Mouse (Mus musculus) lung, embryonic 15.5 days (tissue): Measurements from ENCODE around the gene Nap1l4. TPM values are rescaled to one million over a fixed set of nuclear protein-coding genes. Genes with fewer than 3 reads are reported as not detected.

Source experiments
- ATAC-seq: fragments of 200-750 bp; cut with Nextera tagmentation; 2 replicates; pipeline ENCODE4 v1.8.0; 2017; ENCODE audit warnings: moderate number of reproducible peaks, borderline replicate concordance; ENCODE audit not compliant: low FRiP score, low TSS enrichment; ENCODE audit errors: extremely low read depth
- H3K27ac ChIP-seq: fragments of 300-500 bp; sonication (generic); 2 replicates; pipeline ENCODE4 v1.5.1; 2015; ENCODE audit warnings: moderate library complexity, mild to moderate bottlenecking, inconsistent platforms
- H3K27me3 ChIP-seq: fragments of 300-500 bp; sonication (generic); 2 replicates; pipeline ENCODE4 v1.6.1; 2015; ENCODE audit warnings: inconsistent platforms
- H3K36me3 ChIP-seq: fragments of 300-500 bp; sonication (generic); 2 replicates; pipeline ENCODE4 v1.6.1; 2015; ENCODE audit warnings: inconsistent platforms
- H3K4me1 ChIP-seq: fragments of 300-500 bp; sonication (generic); 2 replicates; pipeline ENCODE4 v1.6.1; 2015; ENCODE audit warnings: inconsistent platforms
- H3K4me2 ChIP-seq: fragments of 300-500 bp; sonication (generic); 2 replicates; pipeline ENCODE4 v1.6.1; 2015; ENCODE audit warnings: inconsistent platforms, mild to moderate bottlenecking, moderate library complexity
- H3K4me3 ChIP-seq: fragments of 300-500 bp; sonication (generic); 2 replicates; pipeline ENCODE4 v1.5.1; 2015; ENCODE audit warnings: mild to moderate bottlenecking, inconsistent platforms
- H3K9ac ChIP-seq: fragments of 300-500 bp; sonication (generic); 2 replicates; pipeline ENCODE4 v1.6.1; 2015; ENCODE audit warnings: inconsistent platforms
- H3K9me3 ChIP-seq: fragments of 300-500 bp; sonication (generic); 2 replicates; pipeline ENCODE4 v1.6.1; 2016; ENCODE audit warnings: inconsistent platforms
- WGBS: fragments of 180-500 bp; shearing (Covaris S2); methylation state at CpG from one replicate; pipeline ENCODE4 v1.1.7; 2015; 5-methylcytosine and 5-hydroxymethylcytosine counted together
- polyA plus RNA-seq: library from polyadenylated mRNA; unstranded; fragments of >200 nt; fragmentation: Nextera tagmentation; extraction: Ambion mirVana; gene quantifications from 2 replicates; pipeline ENCODE4 v1.2.1, GENCODE M21; 2015

Nap1l4 gene
- polyA plus RNA-seq, 1 experiment from 2014 or later = 255 TPM

- no peak for ATAC-seq
- Histone ChIP-seq H3K36me3 (no peaks in the 10 kb centered on the region), H3K27ac (no peak overlapping the region), H3K27me3 (peaks cover 58% of the 10 kb centered on the region), H3K4me2 (no peak overlapping the region), H3K4me1 (peaks cover 16% of the 10 kb centered on the region), H3K4me3 (no peak overlapping the region), H3K9ac (no peak overlapping the region), H3K9me3 (no peaks in the 10 kb centered on the region)
- WGBS = 19% methylated on average over 2 of the region's 2 CpGs
Observed at GRCm38 (mm10) chr7:143500912-143501311, 48.0 kb downstream of the Nap1l4 start.

- H3K27ac ChIP-seq = no peak overlapping the region
- peaks cover 41% of the 10 kb centered on the region for H3K27me3 ChIP-seq
- no peaks in the 10 kb centered on the region for H3K9me3 ChIP-seq
- 87% methylated on average over 4 of the region's 4 CpGs for WGBS
- no peak overlapping the region for H3K4me3 ChIP-seq
- ATAC-seq = no peak
- no peaks in the 10 kb centered on the region for H3K36me3 ChIP-seq
- no peak overlapping the region for H3K4me2 ChIP-seq
- peaks cover 16% of the 10 kb centered on the region for H3K4me1 ChIP-seq
- H3K9ac ChIP-seq = no peak overlapping the region
Observed at GRCm38 (mm10) chr7:143498584-143498983, 50.3 kb downstream of the Nap1l4 start.

- WGBS = 76% methylated on average over 8 of the region's 8 CpGs
- Histone ChIP-seq H3K9me3 (no peaks in the 10 kb centered on the region), H3K27ac (no peak overlapping the region), H3K27me3 (peaks cover 13% of the 10 kb centered on the region; the same call in 1 of the 2 replicates), H3K36me3 (no peaks in the 10 kb centered on the region), H3K4me1 (no peaks in the 10 kb centered on the region), H3K4me3 (no peak overlapping the region), H3K4me2 (no peak overlapping the region), H3K9ac (no peak overlapping the region)
- ATAC-seq = no peak
Observed at GRCm38 (mm10) chr7:143495104-143495961, 53.6 kb downstream of the Nap1l4 start.

GRCm38 (mm10) chr7:143493616-143494126 is 55.2 kb downstream of the Nap1l4 start:
- no peak overlapping the region for H3K4me3 ChIP-seq
- H3K4me2 ChIP-seq = no peak overlapping the region
- peak; percentile 58; the same call in 1 of the 2 replicates for ATAC-seq
- 44% methylated on average over 6 of the region's 6 CpGs for WGBS
- no peaks in the 10 kb centered on the region for H3K36me3 ChIP-seq
- H3K9me3 ChIP-seq = no peaks in the 10 kb centered on the region
- H3K27me3 ChIP-seq = peaks cover 5% of the 10 kb centered on the region; the same call in 1 of the 2 replicates
- no peak overlapping the region for H3K9ac ChIP-seq
- no peaks in the 10 kb centered on the region for H3K4me1 ChIP-seq
- H3K27ac ChIP-seq = no peak overlapping the region

- no peaks in the 10 kb centered on the region for H3K9me3 ChIP-seq
- peaks cover 5% of the 10 kb centered on the region; the same call in 1 of the 2 replicates for H3K27me3 ChIP-seq
- WGBS = 70% methylated on average over 6 of the region's 6 CpGs
- no peak overlapping the region for H3K4me3 ChIP-seq
- ATAC-seq = no peak
- no peak overlapping the region for H3K4me2 ChIP-seq
- no peaks in the 10 kb centered on the region for H3K36me3 ChIP-seq
- no peak overlapping the region for H3K9ac ChIP-seq
- H3K4me1 ChIP-seq = no peaks in the 10 kb centered on the region
- no peak overlapping the region for H3K27ac ChIP-seq
Observed at GRCm38 (mm10) chr7:143489735-143490134, 59.2 kb downstream of the Nap1l4 start.

GRCm38 (mm10) chr7:143482541-143482940 is 66.4 kb downstream of the Nap1l4 start:
- no peak for ATAC-seq
- Histone ChIP-seq H3K4me3 (no peak overlapping the region), H3K27me3 (no peaks in the 10 kb centered on the region; the same call in 1 of the 2 replicates), H3K9me3 (no peaks in the 10 kb centered on the region), H3K27ac (no peak overlapping the region), H3K36me3 (no peaks in the 10 kb centered on the region), H3K9ac (no peak overlapping the region), H3K4me2 (no peak overlapping the region), H3K4me1 (no peaks in the 10 kb centered on the region)
- 10% methylated on average over 6 of the region's 6 CpGs for WGBS

GRCm38 (mm10) chr7:143481806-143482387 is 67.0 kb downstream of the Nap1l4 start:
- no peak for ATAC-seq
- H3K4me3 ChIP-seq = no peak overlapping the region
- no peaks in the 10 kb centered on the region for H3K36me3 ChIP-seq
- no peaks in the 10 kb centered on the region for H3K4me1 ChIP-seq
- 36% methylated on average over 5 of the region's 5 CpGs for WGBS
- no peak overlapping the region for H3K4me2 ChIP-seq
- no peak overlapping the region for H3K9ac ChIP-seq
- H3K27me3 ChIP-seq = no peaks in the 10 kb centered on the region; the same call in 1 of the 2 replicates
- H3K27ac ChIP-seq = no peak overlapping the region
- no peaks in the 10 kb centered on the region for H3K9me3 ChIP-seq

- WGBS = 27% methylated on average over 13 of the region's 13 CpGs
- Histone ChIP-seq H3K9ac (no peak overlapping the region), H3K4me1 (no peaks in the 10 kb centered on the region), H3K4me2 (no peak overlapping the region), H3K27ac (no peak overlapping the region), H3K9me3 (no peaks in the 10 kb centered on the region), H3K27me3 (no peaks in the 10 kb centered on the region; the same call in 1 of the 2 replicates), H3K4me3 (no peak overlapping the region), H3K36me3 (no peaks in the 10 kb centered on the region)
- no peak for ATAC-seq
Observed at GRCm38 (mm10) chr7:143480498-143480897, 68.4 kb downstream of the Nap1l4 start.

GRCm38 (mm10) chr7:143477800-143478199 is 71.1 kb downstream of the Nap1l4 start:
- no peak overlapping the region for H3K9ac ChIP-seq
- H3K4me2 ChIP-seq = no peak overlapping the region
- no peaks in the 10 kb centered on the region for H3K36me3 ChIP-seq
- no peaks in the 10 kb centered on the region for H3K9me3 ChIP-seq
- 0 out of 2 replicates have a peak, but pooled peaks cover 8% of the 10 kb centered on the region for H3K4me1 ChIP-seq
- H3K27ac ChIP-seq = no peak overlapping the region
- no peak overlapping the region for H3K4me3 ChIP-seq
- ATAC-seq = no peak
- WGBS = 75% methylated on average over 5 of the region's 5 CpGs
- no peaks in the 10 kb centered on the region; the same call in 1 of the 2 replicates for H3K27me3 ChIP-seq

- Histone ChIP-seq H3K27ac (no peak overlapping the region), H3K4me1 (0 out of 2 replicates have a peak, but pooled peaks cover 8% of the 10 kb centered on the region), H3K27me3 (no peaks in the 10 kb centered on the region; the same call in 1 of the 2 replicates), H3K4me3 (no peak overlapping the region), H3K36me3 (no peaks in the 10 kb centered on the region), H3K9me3 (no peaks in the 10 kb centered on the region), H3K9ac (no peak overlapping the region), H3K4me2 (no peak overlapping the region)
- ATAC-seq = no peak
- 76% methylated on average over 3 of the region's 3 CpGs for WGBS
Observed at GRCm38 (mm10) chr7:143476702-143477335, 72.1 kb downstream of the Nap1l4 start.

- Histone ChIP-seq H3K36me3 (no peaks in the 10 kb centered on the region), H3K27ac (no peak overlapping the region), H3K4me3 (no peak overlapping the region), H3K4me2 (no peak overlapping the region), H3K9ac (no peak overlapping the region), H3K4me1 (0 out of 2 replicates have a peak, but pooled peaks cover 8% of the 10 kb centered on the region), H3K27me3 (no peaks in the 10 kb centered on the region; the same call in 1 of the 2 replicates), H3K9me3 (no peaks in the 10 kb centered on the region)
- no peak for ATAC-seq
- WGBS = 57% methylated on average over 11 of the region's 11 CpGs
Observed at GRCm38 (mm10) chr7:143475876-143476275, 73.0 kb downstream of the Nap1l4 start.
